9 mouse cellular contexts compared by ENCODE assay signal in the genomic region with DNA sequence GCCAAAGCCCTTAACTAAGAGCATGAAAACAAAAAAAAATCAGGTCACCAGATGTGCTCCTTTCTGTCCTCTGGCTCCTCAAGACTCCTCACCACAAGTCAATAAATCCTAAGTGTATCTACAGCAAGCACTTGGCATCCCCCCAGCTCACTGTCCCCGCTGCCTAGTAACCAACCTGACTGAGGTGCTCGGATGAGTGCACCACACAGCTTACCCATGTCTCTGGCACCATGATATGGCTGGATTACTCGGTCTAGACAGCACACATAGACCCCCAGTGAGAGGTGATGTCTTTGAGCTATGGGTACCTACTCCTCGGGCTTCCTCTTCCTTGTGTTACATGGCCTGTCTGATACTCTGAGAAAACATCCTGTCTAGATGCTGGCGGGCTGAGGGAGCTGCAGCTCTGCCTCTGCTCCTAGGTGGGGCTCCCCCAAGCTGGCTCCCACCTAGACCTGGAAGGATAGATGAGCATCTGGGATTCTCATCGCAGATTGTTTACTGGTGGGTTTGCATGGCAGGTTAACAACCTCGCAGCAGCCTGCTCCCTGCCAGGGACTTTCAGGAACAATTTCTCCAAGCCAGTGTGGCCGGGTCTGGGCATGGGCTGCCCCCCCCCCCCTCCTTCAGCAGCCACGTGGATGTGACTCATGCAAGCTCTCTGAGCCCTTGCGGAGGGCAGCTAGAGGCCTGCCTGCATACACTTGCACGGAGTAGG. TPM values are rescaled to one million over a fixed set of nuclear protein-coding genes. Genes with fewer than 3 reads are reported as not detected.
DNase-seq lines count a peak whose midpoint lies in the region; ATAC-seq lines count a peak whose summit lies in the region.
"Had no signal": no experiment of that assay in that cellular context is flagged by ENCODE, and none has a peak within 500 bp of the region (broad histone marks: within the 10 kb centered on the region; RNA-seq: fewer than 3 reads in every experiment).

No protein-coding gene starts in this region.

- H3K9me3 ChIP-seq in hindbrain, embryonic 14.5 days (ENCODE audit: control insufficient read depth, low read length), result no peaks in the 10 kb centered on the region
- no peaks in the 10 kb centered on the region for H3K9me3 ChIP-seq in hindbrain, embryonic 12.5 days (replicated peaks)
- no peaks in the 10 kb centered on the region for H3K9me3 ChIP-seq in heart, embryonic 16.5 days (replicated peaks; ENCODE audit: control insufficient read depth, low read length)

- no peaks in the 10 kb centered on the region for H3K36me3 ChIP-seq in hindbrain, embryonic 14.5 days (replicated peaks; ENCODE audit: control insufficient read depth, insufficient read depth)
- H3K36me3 ChIP-seq in hindbrain, embryonic 12.5 days, result no peaks in the 10 kb centered on the region
- H3K36me3 ChIP-seq in heart, embryonic 16.5 days (ENCODE audit: control insufficient read depth, insufficient read depth), result no peaks in the 10 kb centered on the region

- ATAC-seq in hindbrain, embryonic 14.5 days (ENCODE audit: low FRiP score), result peak; percentile 40; the same call in 1 of the 2 replicates
- ATAC-seq in hindbrain, embryonic 12.5 days (ENCODE audit: low FRiP score), result no peak
- no peak for ATAC-seq in heart, embryonic 16.5 days (replicated peaks; ENCODE audit: extremely low read depth, insufficient read depth, low FRiP score)
- no peak for ATAC-seq in monocyte, adult 5-6 weeks (replicated peaks; ENCODE audit: insufficient number of reproducible peaks, low FRiP score, low TSS enrichment, poor library complexity, severe bottlenecking)

- DNase-seq in hindbrain, embryonic 14.5 days (ENCODE audit: low spot score), result no peak
- DNase-seq in 416B (ENCODE audit: low read depth), result peak; percentile 42
- peak; percentile 59 for DNase-seq in cerebellum, adult 9-10 months
- DNase-seq in skeletal muscle tissue, adult 2 months (ENCODE audit: low read depth, low spot score), result peak; percentile 73
- DNase-seq in B cell, adult 2 months, result no peak

- H3K4me3 ChIP-seq in hindbrain, embryonic 14.5 days (replicated peaks; ENCODE audit: low read length), result no peak overlapping the region
- H3K4me3 ChIP-seq in hindbrain, embryonic 12.5 days, result no peak overlapping the region
- H3K4me3 ChIP-seq in heart, embryonic 16.5 days (ENCODE audit: low read length), result no peak overlapping the region

- no peak overlapping the region for H3K9ac ChIP-seq in hindbrain, embryonic 14.5 days
- H3K9ac ChIP-seq in hindbrain, embryonic 12.5 days, result no peak overlapping the region
- H3K9ac ChIP-seq in heart, embryonic 16.5 days (ENCODE audit: low read length), result peak overlapping the region; percentile 25; the same call in 1 of the 2 replicates

- H3K4me1 ChIP-seq in hindbrain, embryonic 14.5 days (replicated peaks; ENCODE audit: control insufficient read depth, insufficient read depth, low read length), result no peaks in the 10 kb centered on the region
- H3K4me1 ChIP-seq in hindbrain, embryonic 12.5 days, result 0 out of 2 replicates have a peak, but pooled peaks cover 3% of the 10 kb centered on the region
- peaks cover 7% of the 10 kb centered on the region; the same call in 1 of the 2 replicates for H3K4me1 ChIP-seq in heart, embryonic 16.5 days (ENCODE audit: control insufficient read depth, insufficient read depth, low read length)

- no peak overlapping the region for H3K27ac ChIP-seq in hindbrain, embryonic 14.5 days
- no peak overlapping the region for H3K27ac ChIP-seq in hindbrain, embryonic 12.5 days
- H3K27ac ChIP-seq in heart, embryonic 16.5 days (ENCODE audit: low read length), result no peak overlapping the region

- no peaks in the 10 kb centered on the region for H3K27me3 ChIP-seq in hindbrain, embryonic 14.5 days (ENCODE audit: control insufficient read depth, insufficient read depth, low read length)
- no peaks in the 10 kb centered on the region for H3K27me3 ChIP-seq in hindbrain, embryonic 12.5 days
- H3K27me3 ChIP-seq in heart, embryonic 16.5 days (ENCODE audit: control insufficient read depth, insufficient read depth, low read length), result no peaks in the 10 kb centered on the region

- WGBS in hindbrain, embryonic 14.5 days, result 66% methylated on average over 11 of the region's 11 CpGs
- WGBS in hindbrain, embryonic 12.5 days, result 63% methylated on average over 11 of the region's 11 CpGs
- 43% methylated on average over 11 of the region's 11 CpGs for WGBS in heart, embryonic 16.5 days

- no peak overlapping the region for H3K4me2 ChIP-seq in hindbrain, embryonic 14.5 days (replicated peaks)
- no peak overlapping the region for H3K4me2 ChIP-seq in hindbrain, embryonic 12.5 days (replicated peaks)
- no peak overlapping the region for H3K4me2 ChIP-seq in heart, embryonic 16.5 days (ENCODE audit: low read depth, low read length)

RNA-seq across cellular contexts. Expression of gene Prelp, which starts 57.2 kb away (rescaled TPM):
- 14.6 and 15.6 TPM in 2 replicates for polyA plus RNA-seq in hindbrain, embryonic 14.5 days (2014; fragmentation: Nextera tagmentation; extraction: Ambion mirVana)
- polyA plus RNA-seq in hindbrain, embryonic 12.5 days (2016; fragmentation: Nextera tagmentation; extraction: Ambion mirVana), result 7.2 and 10.5 TPM in 2 replicates
- 4.4 and 5.6 TPM in 2 replicates for polyA plus RNA-seq in heart, embryonic 16.5 days (2015; fragmentation: Nextera tagmentation; extraction: Ambion mirVana)
- not detected in 3 replicates for total RNA-seq in monocyte, adult 5-6 weeks (2017)
- total RNA-seq: ES-E14 had no signal

RNA-seq across cellular contexts. Expression of gene Fmod, which starts 58.6 kb away (rescaled TPM):
- polyA plus RNA-seq in hindbrain, embryonic 14.5 days (2014; fragmentation: Nextera tagmentation; extraction: Ambion mirVana), result 5.3 and 6.2 TPM in 2 replicates
- 12.7 and 19.8 TPM in 2 replicates for polyA plus RNA-seq in hindbrain, embryonic 12.5 days (2016; fragmentation: Nextera tagmentation; extraction: Ambion mirVana)
- 23.6 and 29.5 TPM in 2 replicates for polyA plus RNA-seq in heart, embryonic 16.5 days (2015; fragmentation: Nextera tagmentation; extraction: Ambion mirVana)
- not detected in 3 replicates for total RNA-seq in monocyte, adult 5-6 weeks (2017)
- total RNA-seq: ES-E14 had no signal

Comparison
In these comparisons a context has a peak if more than half of its experiments do, and no peak if none do; other contexts are left out.
1. DNase-seq: peak in 416B (single experiment), cerebellum, adult 9-10 months (single experiment) and skeletal muscle tissue, adult 2 months (single experiment); none in hindbrain, embryonic 14.5 days (single experiment) and B cell, adult 2 months (0 of 2).